Comparison of ENCODE assay signal across 8 mouse cellular contexts in the genomic region with DNA sequence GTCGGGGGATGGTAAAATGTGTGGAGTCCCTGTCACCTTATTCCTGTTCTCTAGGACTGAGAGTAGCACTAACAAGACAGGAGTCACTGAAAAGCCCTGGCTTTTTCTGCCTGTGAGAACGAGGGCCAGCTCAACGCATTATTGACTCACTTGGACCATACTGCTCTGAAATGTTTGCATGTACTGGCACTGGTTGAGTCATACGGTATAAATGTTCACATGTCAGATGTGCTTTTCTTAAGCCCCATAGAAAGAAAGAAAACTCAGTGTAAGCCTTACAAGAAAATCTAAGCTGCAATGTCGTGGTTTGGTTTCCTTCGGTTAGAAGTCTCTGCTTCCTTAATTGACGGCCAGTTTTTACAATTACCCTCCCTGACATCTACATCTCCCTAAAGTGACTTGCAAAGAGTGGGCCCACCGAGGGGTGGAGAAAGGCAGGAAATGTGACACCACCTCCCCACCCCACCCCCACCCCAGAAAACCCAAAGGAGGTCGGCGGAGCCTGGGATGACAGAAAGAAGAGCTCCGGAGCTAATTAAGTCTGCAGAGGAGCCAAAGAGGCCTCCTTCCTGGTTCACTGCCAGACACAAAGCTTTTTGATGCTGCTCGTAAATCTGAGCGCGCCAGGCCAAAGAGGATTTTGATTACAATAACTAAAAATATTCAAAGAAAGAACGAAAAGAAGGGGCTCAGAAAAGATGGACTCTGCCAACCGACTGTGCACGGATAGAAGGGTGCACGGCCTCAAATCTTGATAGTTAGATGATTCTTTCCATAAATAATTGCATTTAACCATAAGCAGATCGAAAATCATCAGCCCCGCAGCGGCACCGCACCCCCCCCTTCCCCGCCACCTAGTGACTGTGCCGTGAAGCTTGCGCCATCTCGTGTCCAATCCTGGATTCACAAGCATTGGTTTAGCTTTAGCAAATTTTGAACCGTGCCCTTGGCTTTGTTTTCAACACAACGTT. TPM values are rescaled to one million over a fixed set of nuclear protein-coding genes. Genes with fewer than 3 reads are reported as not detected.
A peak's percentile ranks its signal among the peaks of the same experiment; 100 is the strongest.
DNase-seq lines count a peak whose midpoint lies in the region; ATAC-seq lines count a peak whose summit lies in the region.

No protein-coding gene starts in this region.

- H3K9me3 ChIP-seq in intestine, embryonic 15.5 days, result no peaks in the 10 kb centered on the region
- H3K9me3 ChIP-seq in midbrain, embryonic 11.5 days (ENCODE audit: control insufficient read depth, low read length), result no peaks in the 10 kb centered on the region

- peak; percentile 65 for DNase-seq in adipocyte (ENCODE audit: low spot score)
- peak; percentile 58 to 84 for DNase-seq in cerebellum, postnatal 4 days (ENCODE audit: low spot score in 2 of 2)
- DNase-seq in gastrocnemius, postnatal 36 days, result peak; percentile 35 to 52
- DNase-seq in left cerebral cortex, postnatal 4 days, result peak; percentile 88
- DNase-seq in midbrain, embryonic 11.5 days (ENCODE audit: low spot score, missing footprints), result peak; percentile 98
- DNase-seq in skeletal muscle tissue, adult 2 months (ENCODE audit: low read depth, low spot score), result peak; percentile 25

- H3K4me3 ChIP-seq in intestine, embryonic 15.5 days (replicated peaks), result peak overlapping the region; percentile 39
- peak overlapping the region; percentile 30 for H3K4me3 ChIP-seq in midbrain, embryonic 11.5 days (ENCODE audit: low read depth, low read length)

- peak overlapping the region; percentile 26; the same call in 1 of the 2 replicates for H3K9ac ChIP-seq in intestine, embryonic 15.5 days
- peak overlapping the region; percentile 52 for H3K9ac ChIP-seq in midbrain, embryonic 11.5 days (ENCODE audit: low read length)

- H3K4me2 ChIP-seq in intestine, embryonic 15.5 days (replicated peaks), result peak overlapping the region; percentile 70
- peak overlapping the region; percentile 56 for H3K4me2 ChIP-seq in midbrain, embryonic 11.5 days

- H3K27me3 ChIP-seq in intestine, embryonic 15.5 days (replicated peaks), result no peaks in the 10 kb centered on the region
- H3K27me3 ChIP-seq in midbrain, embryonic 11.5 days (ENCODE audit: control insufficient read depth, insufficient read depth, low read length), result no peaks in the 10 kb centered on the region

- H3K36me3 ChIP-seq in intestine, embryonic 15.5 days, result no peaks in the 10 kb centered on the region
- H3K36me3 ChIP-seq in midbrain, embryonic 11.5 days (ENCODE audit: control insufficient read depth, insufficient read depth, low read length), result no peaks in the 10 kb centered on the region

- peak overlapping the region; percentile 72 for H3K27ac ChIP-seq in intestine, embryonic 15.5 days
- H3K27ac ChIP-seq in midbrain, embryonic 11.5 days (ENCODE audit: low read depth, low read length), result peak overlapping the region; percentile 58

- H3K4me1 ChIP-seq in intestine, embryonic 15.5 days (replicated peaks), result peaks cover 20% of the 10 kb centered on the region
- H3K4me1 ChIP-seq in midbrain, embryonic 11.5 days (ENCODE audit: control insufficient read depth, insufficient read depth, low read length), result peaks cover 8% of the 10 kb centered on the region

- intact Hi-C loops in gastrocnemius, postnatal 36 days (cut with DNase I), result loop anchor here (2.0 kb wide), 2 partner anchors 70 to 78 kb away; no protein-coding TSS in a partner anchor
- intact Hi-C loops in left cerebral cortex, postnatal 4 days (cut with DNase I), result loop anchor here (2.0 kb wide), 1 partner anchor 78 kb away; no protein-coding TSS in a partner anchor

- WGBS in intestine, embryonic 15.5 days, result 5% methylated on average over 28 of the region's 28 CpGs
- WGBS in midbrain, embryonic 11.5 days, result 4% methylated on average over 28 of the region's 28 CpGs

- peak; percentile 67 for ATAC-seq in intestine, embryonic 15.5 days
- peak; percentile 72 for ATAC-seq in midbrain, embryonic 11.5 days (ENCODE audit: low FRiP score)
- no peak for ATAC-seq in erythroid progenitor cell, adult 5-6 weeks (replicated peaks; ENCODE audit: low FRiP score, poor library complexity, severe bottlenecking)

RNA-seq across cellular contexts. Expression of gene Tmem238l, which starts 28.0 kb away (rescaled TPM):
- not detected for total RNA-seq in gastrocnemius, postnatal 36 days (2021)
- 1.2 and 1.9 TPM in 2 replicates for polyA plus RNA-seq in intestine, embryonic 15.5 days (2015; fragmentation: Nextera tagmentation; extraction: Ambion mirVana)
- total RNA-seq in left cerebral cortex, postnatal 4 days (2021), result not detected
- polyA plus RNA-seq in midbrain, embryonic 11.5 days (2014; fragmentation: Nextera tagmentation; extraction: Ambion mirVana), result not detected in 2 replicates
- total RNA-seq in erythroid progenitor cell, adult 5-6 weeks (2015; ENCODE audit: low replicate concordance), result not detected in 2 replicates
- not detected in 2 replicates for total RNA-seq in erythroid progenitor cell, adult 5-6 weeks (2017; ENCODE audit: low replicate concordance)

RNA-seq across cellular contexts. Expression of gene Tmem220, which starts 40.5 kb away (rescaled TPM):
- total RNA-seq in gastrocnemius, postnatal 36 days (2021), result under 1 TPM; 0.49 to 0.64 TPM
- 2.7 and 3.0 TPM in 2 replicates for polyA plus RNA-seq in intestine, embryonic 15.5 days (2015; fragmentation: Nextera tagmentation; extraction: Ambion mirVana)
- under 1 TPM; 0.52 to 0.74 TPM for total RNA-seq in left cerebral cortex, postnatal 4 days (2021)
- 0.92 and 1.4 TPM in 2 replicates for polyA plus RNA-seq in midbrain, embryonic 11.5 days (2014; fragmentation: Nextera tagmentation; extraction: Ambion mirVana)
- 2.9 and 3.8 TPM in 2 replicates for total RNA-seq in erythroid progenitor cell, adult 5-6 weeks (2015; ENCODE audit: low replicate concordance)
- total RNA-seq in erythroid progenitor cell, adult 5-6 weeks (2017; ENCODE audit: low replicate concordance), result 1.3 TPM in 1 of 2 replicates, not detected in the other

Comparison
In these comparisons a context has a peak if more than half of its experiments do, and no peak if none do; other contexts are left out.
1. DNase-seq: peak in every context shown above with its lines; median percentile 98 in midbrain, embryonic 11.5 days; 88 in left cerebral cortex, postnatal 4 days; 71 in cerebellum, postnatal 4 days; 65 in adipocyte; 44 in gastrocnemius, postnatal 36 days; 25 in skeletal muscle tissue, adult 2 months.